Comparison of ENCODE assay signal across 8 mouse cellular contexts in the genomic region with DNA sequence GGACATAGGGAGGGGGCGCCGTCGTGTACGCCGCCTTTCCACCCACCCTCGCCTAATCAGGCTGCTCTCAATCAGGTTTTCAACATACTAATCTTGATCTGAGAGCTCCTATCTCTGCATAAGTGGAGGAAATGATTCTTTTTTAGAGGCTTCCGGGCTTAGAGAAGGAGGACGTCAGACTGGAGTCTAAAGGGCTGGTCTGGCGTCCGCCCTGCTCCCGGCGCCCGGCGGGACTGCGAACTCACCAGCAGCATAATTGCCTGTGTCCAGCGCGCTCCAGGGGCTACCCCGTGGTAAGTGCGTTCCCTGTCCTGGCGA. TPM values are rescaled to one million over a fixed set of nuclear protein-coding genes. Genes with fewer than 3 reads are reported as not detected.
DNase-seq lines count a peak whose midpoint lies in the region; ATAC-seq and TF ChIP-seq lines count a peak whose summit lies in the region.

No protein-coding gene starts in this region.

- H3K36me3 ChIP-seq in ES-Bruce4 (ENCODE audit: control insufficient read depth, insufficient read depth, low read length, poor library complexity, severe bottlenecking) = no peaks in the 10 kb centered on the region
- no peaks in the 10 kb centered on the region for H3K36me3 ChIP-seq in heart, embryonic 16.5 days (ENCODE audit: control insufficient read depth, insufficient read depth)
- no peaks in the 10 kb centered on the region for H3K36me3 ChIP-seq in limb, embryonic 10.5 days

- peak overlapping the region; percentile 59 for H3K4me2 ChIP-seq in heart, embryonic 16.5 days (ENCODE audit: low read depth, low read length)

- H3K4me1 ChIP-seq in ES-Bruce4 (ENCODE audit: control insufficient read depth, insufficient read depth, low read length) = no peaks in the 10 kb centered on the region
- H3K4me1 ChIP-seq in brown adipose tissue, adult 24 weeks (ENCODE audit: control insufficient read depth, insufficient read depth, insufficient read length, low read length) = no peaks in the 10 kb centered on the region
- peaks cover 21% of the 10 kb centered on the region for H3K4me1 ChIP-seq in heart, embryonic 16.5 days (ENCODE audit: control insufficient read depth, insufficient read depth, low read length)
- H3K4me1 ChIP-seq in limb, embryonic 10.5 days = peaks cover 34% of the 10 kb centered on the region

- 0 out of 2 replicates have a peak overlapping the region, but pooled peaks have one; percentile 3 for H3K4me3 ChIP-seq in ES-Bruce4 (ENCODE audit: low read depth, low read length)
- H3K4me3 ChIP-seq in brown adipose tissue, adult 24 weeks (ENCODE audit: insufficient read depth, low read depth, low read length) = peak overlapping the region; percentile 49
- peak overlapping the region; percentile 44 for H3K4me3 ChIP-seq in heart, embryonic 16.5 days (ENCODE audit: low read length)
- peak overlapping the region; percentile 32 for H3K4me3 ChIP-seq in limb, embryonic 10.5 days

- ATAC-seq in heart, embryonic 16.5 days (replicated peaks; ENCODE audit: extremely low read depth, insufficient read depth, low FRiP score) = peak; percentile 64; the same call in 1 of the 2 replicates

- TF ChIP-seq EP300 in ES-Bruce4 (IDR thresholded peaks at IDR 0.05; ENCODE audit: insufficient read depth, low read depth, low read length) = no peak

- H3K9ac ChIP-seq in ES-Bruce4 (ENCODE audit: low read depth, poor library complexity, severe bottlenecking) = no peak overlapping the region
- no peak overlapping the region for H3K9ac ChIP-seq in heart, embryonic 16.5 days (ENCODE audit: low read length)

- no peaks in the 10 kb centered on the region for H3K9me3 ChIP-seq in ES-Bruce4 (replicated peaks; ENCODE audit: control insufficient read depth, insufficient read depth, low read length, poor library complexity, severe bottlenecking)
- no peaks in the 10 kb centered on the region for H3K9me3 ChIP-seq in heart, embryonic 16.5 days (replicated peaks; ENCODE audit: control insufficient read depth, low read length)
- no peaks in the 10 kb centered on the region for H3K9me3 ChIP-seq in limb, embryonic 10.5 days (replicated peaks)

- no peak for TF ChIP-seq POLR2A in ES-Bruce4 (IDR thresholded peaks at IDR 0.05; ENCODE audit: insufficient read depth, low read length)

- no peak overlapping the region for H3K27ac ChIP-seq in ES-Bruce4 (ENCODE audit: insufficient read depth, low read length)
- peak overlapping the region; percentile 67 for H3K27ac ChIP-seq in brown adipose tissue, adult 24 weeks (replicated peaks; ENCODE audit: low read depth, low read length)
- H3K27ac ChIP-seq in heart, embryonic 16.5 days (ENCODE audit: low read length) = no peak overlapping the region
- no peak overlapping the region for H3K27ac ChIP-seq in limb, embryonic 10.5 days

- peaks cover 57% of the 10 kb centered on the region for H3K27me3 ChIP-seq in ES-Bruce4 (ENCODE audit: control insufficient read depth, insufficient read depth, low read length, poor library complexity, severe bottlenecking)
- peaks cover 75% of the 10 kb centered on the region for H3K27me3 ChIP-seq in heart, embryonic 16.5 days (ENCODE audit: control insufficient read depth, insufficient read depth, low read length)
- H3K27me3 ChIP-seq in limb, embryonic 10.5 days (ENCODE audit: low read depth, poor library complexity, severe bottlenecking) = peaks cover 100% of the 10 kb centered on the region

- DNase-seq in limb, embryonic 10.5 days (ENCODE audit: low spot score) = peak; percentile 74
- DNase-seq in retina, embryonic 14.5 days (ENCODE audit: low spot score) = peak; percentile 53
- no peak for DNase-seq in ovary, postnatal 14 days (ENCODE audit: low spot score)
- no peak for DNase-seq in urinary bladder, postnatal 4 days (ENCODE audit: low spot score in 2 of 2)
- DNase-seq in thymus, postnatal 10 days (ENCODE audit: low spot score in 2 of 2) = no peak

- no peak for TF ChIP-seq CTCF in ES-Bruce4 (IDR thresholded peaks at IDR 0.05; ENCODE audit: low read depth, low read length)

- 2% methylated on average over 20 of the region's 20 CpGs for WGBS in heart, embryonic 16.5 days
- WGBS in limb, embryonic 10.5 days = under 1% methylated on average over 20 of the region's 20 CpGs

RNA-seq across cellular contexts. Expression of gene Lhx8, which starts 1.7 kb away (rescaled TPM):
- polyA plus RNA-seq in ES-Bruce4 (2011; ENCODE audit: insufficient read depth, insufficient read length, low read depth, missing spikeins) = not detected in 2 replicates
- polyA plus RNA-seq in brown adipose tissue, adult 24 weeks (2012; ENCODE audit: insufficient read depth, insufficient read length, missing spikeins) = 1.5 and 2.8 TPM in 2 replicates
- polyA plus RNA-seq in heart, embryonic 16.5 days (2015; fragmentation: Nextera tagmentation; extraction: Ambion mirVana) = 0.19 and 0.45 TPM in 2 replicates
- 2.6 TPM in 1 of 2 replicates, not detected in the other for polyA plus RNA-seq in limb, embryonic 10.5 days (2016; fragmentation: Nextera tagmentation; extraction: Ambion mirVana)

Comparison
In these comparisons a context has a peak if more than half of its experiments do, and no peak if none do; other contexts are left out.
1. DNase-seq: peak in limb, embryonic 10.5 days (single experiment) and retina, embryonic 14.5 days (single experiment); none in ovary, postnatal 14 days (single experiment), urinary bladder, postnatal 4 days (0 of 2) and thymus, postnatal 10 days (0 of 2).
2. Peak in every context shown above with its lines, with median percentiles within 50 percentile points of each other: H3K4me3 ChIP-seq.